Mouse (Mus musculus): Measurements from ENCODE around the gene Olfr504. TPM values are rescaled to one million over a fixed set of nuclear protein-coding genes. Genes with fewer than 3 reads are reported as not detected.
"Not testable (repeated sequence)": the region's sequence is repeated elsewhere in the genome, so short reads cannot be mapped to it uniquely, and the experiment has no call there.

Gene Olfr504
- polyA plus RNA-seq (2012; ENCODE audit: insufficient read depth, insufficient read length, low replicate concordance, missing spikeins) = not detected in 2 replicates

DNA sequence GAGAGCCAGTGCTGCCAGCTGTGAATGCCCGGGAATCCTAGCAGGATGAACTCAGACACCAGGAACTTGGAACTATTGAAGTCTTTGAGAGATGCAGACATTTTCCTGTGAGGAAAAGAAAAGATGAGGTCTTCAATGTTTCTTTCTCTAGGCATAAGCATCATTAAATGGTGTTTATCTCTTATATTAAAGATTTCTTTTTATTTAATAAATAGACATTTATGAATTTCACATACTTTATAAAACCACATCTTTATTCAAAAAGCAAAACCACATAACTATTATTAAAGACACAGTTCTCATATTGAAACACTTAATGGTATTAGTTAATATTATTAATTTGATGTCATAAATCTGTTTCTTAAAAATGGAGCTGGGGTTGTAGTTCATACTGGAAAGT is at the start of gene Olfr504:
Gene Olfr504, minus strand, starts transcription at position 101 of the 400 bp plus-strand sequence.
- Histone ChIP-seq H3K4me1 (ENCODE audit: control insufficient read depth, insufficient read depth, low read length) (no peaks in the 10 kb centered on the region), H3K27ac (ENCODE audit: insufficient read depth, low read depth, low read length) (no peak within 1 kb of the TSS), H3K4me3 (ENCODE audit: insufficient read depth, low read depth, low read length) (no peak within 1 kb of the TSS)
- 92% methylated on average over 1 of the region's 1 CpGs for WGBS
- no peak for TF ChIP-seq CTCF (IDR thresholded peaks at IDR 0.05; ENCODE audit: insufficient read depth, low read depth, low read length)
- no peak for TF ChIP-seq POLR2A (IDR thresholded peaks at IDR 0.05; ENCODE audit: insufficient read depth, low read depth, low read length)

DNA sequence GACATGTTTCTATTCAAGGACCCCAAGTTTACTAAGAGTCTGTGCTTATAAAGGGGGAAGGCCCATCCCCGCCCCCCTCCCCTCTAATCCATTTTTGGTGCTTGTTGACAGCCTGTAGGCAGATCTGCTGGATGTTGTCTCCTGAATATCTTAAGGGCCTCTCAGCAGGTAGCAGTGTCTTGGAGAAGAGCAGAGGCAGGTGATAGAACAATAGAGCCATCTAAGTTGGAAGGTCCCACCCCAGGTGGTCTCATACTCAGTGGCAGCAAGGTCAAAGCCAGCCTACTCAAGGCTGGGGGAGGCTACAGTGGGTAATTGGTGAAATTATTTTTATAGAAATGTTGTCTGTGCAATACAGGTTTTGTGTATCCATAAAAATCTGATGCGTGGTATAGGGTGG is 48.5 kb upstream of the Olfr504 start:
- TF ChIP-seq CTCF (IDR thresholded peaks at IDR 0.05; ENCODE audit: insufficient read depth, low read depth, low read length) (no peak), POLR2A (IDR thresholded peaks at IDR 0.05; ENCODE audit: insufficient read depth, low read depth, low read length) (no peak)
- H3K4me1 ChIP-seq (ENCODE audit: control insufficient read depth, insufficient read depth, low read length) = no peaks in the 10 kb centered on the region
- 88% methylated on average over 2 of the region's 2 CpGs for WGBS
- H3K4me3 ChIP-seq (ENCODE audit: insufficient read depth, low read depth, low read length) = no peak overlapping the region
- no peak overlapping the region for H3K27ac ChIP-seq (ENCODE audit: insufficient read depth, low read depth, low read length)

DNA sequence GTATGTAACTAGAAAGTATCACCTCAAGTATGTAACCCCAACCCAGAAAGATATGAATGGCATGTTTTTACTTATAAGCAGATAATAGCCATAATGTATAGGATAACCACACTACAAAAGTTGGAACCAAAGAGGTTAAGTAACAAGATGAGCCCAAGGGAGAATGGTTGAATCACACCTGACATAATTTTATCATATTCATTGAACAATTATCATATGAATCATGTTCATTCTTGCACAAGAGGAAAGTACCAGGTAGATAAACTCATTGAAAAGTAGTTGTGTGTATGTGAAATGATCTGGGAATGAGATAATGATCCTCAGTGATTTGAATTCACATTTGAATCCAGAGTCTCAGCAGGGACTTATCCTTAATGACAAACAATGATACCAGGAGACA is 44.9 kb upstream of the Olfr504 start, which contains the start of gene Olfr506:
Gene Olfr506, plus strand, starts transcription at position 301 of the 400 bp plus-strand sequence.
- no peak for TF ChIP-seq CTCF (IDR thresholded peaks at IDR 0.05; ENCODE audit: insufficient read depth, low read depth, low read length)
- no peak for TF ChIP-seq POLR2A (IDR thresholded peaks at IDR 0.05; ENCODE audit: insufficient read depth, low read depth, low read length)
- no peaks in the 10 kb centered on the region for H3K4me1 ChIP-seq (ENCODE audit: control insufficient read depth, insufficient read depth, low read length)
- no peak within 1 kb of the TSS for H3K27ac ChIP-seq (ENCODE audit: insufficient read depth, low read depth, low read length)
- no peak within 1 kb of the TSS for H3K4me3 ChIP-seq (ENCODE audit: insufficient read depth, low read depth, low read length)

DNA sequence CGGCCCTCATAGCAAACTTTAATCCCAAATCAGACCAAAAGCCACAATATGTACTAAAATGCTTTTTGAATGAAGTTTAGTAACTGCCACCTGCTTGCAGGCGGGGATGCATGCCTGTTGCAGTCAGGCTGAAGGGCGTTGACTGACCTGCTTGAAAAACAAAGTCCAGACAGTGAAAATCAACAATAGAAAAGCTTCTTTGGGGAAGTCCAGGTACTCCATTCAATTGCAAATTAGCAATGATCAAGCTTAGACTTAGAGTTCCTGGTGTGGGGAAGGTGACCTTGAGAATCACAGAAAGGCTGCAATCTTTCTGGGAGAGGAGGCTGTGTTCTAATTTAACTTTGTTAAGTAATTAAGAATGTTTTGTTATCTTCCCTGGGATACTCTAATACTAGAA is 36.3 kb upstream of the Olfr504 start:
- H3K4me3 ChIP-seq (ENCODE audit: insufficient read depth, low read depth, low read length); H3K4me1 ChIP-seq (ENCODE audit: control insufficient read depth, insufficient read depth, low read length); H3K27ac ChIP-seq (ENCODE audit: insufficient read depth, low read depth, low read length): not testable (repeated sequence)
- 80% methylated on average over 3 of the region's 3 CpGs for WGBS

DNA sequence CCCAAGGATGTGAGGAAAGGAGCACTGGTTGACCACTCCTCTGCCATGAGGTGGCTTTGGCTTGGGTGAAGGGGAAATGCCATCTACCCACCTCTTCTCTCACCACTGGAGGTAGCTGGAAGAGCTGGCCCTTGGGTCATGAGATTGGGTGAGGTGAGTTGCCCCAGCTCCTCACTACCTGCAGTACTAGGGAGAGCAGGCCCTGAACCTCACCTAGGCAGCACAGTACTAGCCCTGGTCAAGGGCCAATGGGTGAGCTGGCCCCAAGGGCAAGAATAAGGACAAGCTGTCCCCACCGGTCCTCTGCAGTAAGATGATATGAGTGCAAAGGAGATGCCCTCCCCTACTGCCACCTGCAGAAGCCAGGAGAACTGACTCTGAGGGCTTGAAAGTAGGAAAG is 24.2 kb upstream of the Olfr504 start:
- no peak for TF ChIP-seq POLR2A (IDR thresholded peaks at IDR 0.05; ENCODE audit: insufficient read depth, low read depth, low read length)
- Histone ChIP-seq H3K4me1 (ENCODE audit: control insufficient read depth, insufficient read depth, low read length) (no peaks in the 10 kb centered on the region), H3K4me3 (ENCODE audit: insufficient read depth, low read depth, low read length) (no peak overlapping the region), H3K27ac (ENCODE audit: insufficient read depth, low read depth, low read length) (no peak overlapping the region)
- 96% methylated on average over 1 of the region's 1 CpGs for WGBS

DNA sequence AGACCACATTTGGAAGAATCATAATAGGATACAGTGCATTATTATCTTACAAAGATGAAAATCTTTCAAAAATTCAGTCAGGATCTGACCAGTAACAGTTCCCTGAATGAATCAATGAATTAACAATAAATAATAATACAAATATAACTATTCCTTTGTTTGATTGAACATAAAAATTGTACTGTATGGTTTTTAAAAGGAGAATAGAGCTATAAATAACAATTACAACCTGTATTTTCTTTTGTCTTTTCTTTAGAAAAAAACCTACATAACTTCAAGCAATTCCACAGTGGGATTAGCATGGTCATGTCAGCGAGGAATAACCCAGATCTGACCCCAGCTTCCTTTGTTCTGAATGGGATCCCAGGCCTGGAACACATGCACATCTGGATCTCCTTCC is 21.4 kb downstream of the Olfr504 start, which contains the start of gene Olfr503:
Gene Olfr503, plus strand, starts transcription at position 301 of the 400 bp plus-strand sequence.
- H3K27ac ChIP-seq (ENCODE audit: insufficient read depth, low read depth, low read length); H3K4me1 ChIP-seq (ENCODE audit: control insufficient read depth, insufficient read depth, low read length); H3K4me3 ChIP-seq (ENCODE audit: insufficient read depth, low read depth, low read length): not testable (repeated sequence)
- WGBS = 44% methylated on average over 1 of the region's 1 CpGs

DNA sequence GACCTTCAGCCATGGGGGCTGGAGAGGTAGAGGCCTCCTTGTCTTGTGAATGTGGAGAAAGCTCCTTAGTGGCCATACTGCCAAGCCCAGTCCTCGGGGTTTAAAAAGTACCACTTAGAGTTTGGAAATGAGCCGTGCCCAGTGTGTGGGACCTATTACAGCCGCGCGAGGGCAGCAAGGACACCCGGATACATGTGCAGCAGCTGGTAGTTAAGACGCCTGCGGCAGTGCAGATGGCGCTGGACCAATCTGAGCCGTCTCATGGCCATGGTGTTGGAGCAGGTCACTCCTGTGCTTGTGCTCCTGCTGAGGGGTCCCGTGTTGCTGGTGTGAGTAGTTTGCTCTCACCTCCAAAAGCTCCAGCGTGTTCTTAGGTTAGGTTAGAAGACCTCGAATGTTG is 23.2 kb downstream of the Olfr504 start:
- no peaks in the 10 kb centered on the region for H3K4me1 ChIP-seq (ENCODE audit: control insufficient read depth, insufficient read depth, low read length)
- no peak overlapping the region for H3K4me3 ChIP-seq (ENCODE audit: insufficient read depth, low read depth, low read length)
- 86% methylated on average over 13 of the region's 13 CpGs for WGBS
- TF ChIP-seq POLR2A (IDR thresholded peaks at IDR 0.05; ENCODE audit: insufficient read depth, low read depth, low read length) (no peak), CTCF (IDR thresholded peaks at IDR 0.05; ENCODE audit: insufficient read depth, low read depth, low read length) (no peak)
- H3K27ac ChIP-seq (ENCODE audit: insufficient read depth, low read depth, low read length) = no peak overlapping the region

DNA sequence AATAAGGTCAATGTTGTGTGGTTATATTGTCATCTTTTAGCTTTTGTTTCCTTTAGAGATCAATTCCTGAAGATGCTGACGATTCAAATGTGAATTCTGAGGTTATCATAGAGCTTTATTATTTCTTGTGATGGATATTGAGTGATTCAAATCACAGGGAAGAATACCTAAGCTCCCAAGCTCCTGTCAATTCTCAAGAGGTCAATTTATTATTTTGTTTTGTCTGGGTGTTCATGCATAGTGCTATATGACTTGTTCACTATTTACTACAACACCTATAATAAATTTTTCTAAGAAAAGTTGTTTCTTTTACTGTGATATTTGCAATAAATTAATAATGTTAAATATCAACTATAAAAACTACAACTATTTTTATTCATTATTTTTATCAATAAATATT is 40.6 kb downstream of the Olfr504 start, which contains the start of gene Olfr502:
Gene Olfr502, minus strand, starts transcription at position 101 of the 400 bp plus-strand sequence.
- WGBS = 79% methylated on average over 1 of the region's 1 CpGs
- Histone ChIP-seq H3K27ac (ENCODE audit: insufficient read depth, low read depth, low read length) (no peak within 1 kb of the TSS), H3K4me1 (ENCODE audit: control insufficient read depth, insufficient read depth, low read length) (no peaks in the 10 kb centered on the region), H3K4me3 (ENCODE audit: insufficient read depth, low read depth, low read length) (no peak within 1 kb of the TSS)
- TF ChIP-seq POLR2A (IDR thresholded peaks at IDR 0.05; ENCODE audit: insufficient read depth, low read depth, low read length) (no peak), CTCF (IDR thresholded peaks at IDR 0.05; ENCODE audit: insufficient read depth, low read depth, low read length) (no peak)

Other genes starting within 250 kb of the Olfr504 start
- gene Olfr492, start 242.1 kb downstream of the Olfr504 start, polyA plus RNA-seq (2012; ENCODE audit: insufficient read depth, insufficient read length, low replicate concordance, missing spikeins) = not detected in 2 replicates
- gene Olfr493, start 218.8 kb downstream of the Olfr504 start, polyA plus RNA-seq (2012; ENCODE audit: insufficient read depth, insufficient read length, low replicate concordance, missing spikeins) = not detected in 2 replicates
- not detected in 2 replicates for gene Olfr494, start 200.5 kb downstream of the Olfr504 start, polyA plus RNA-seq (2012; ENCODE audit: insufficient read depth, insufficient read length, low replicate concordance, missing spikeins)
- not detected in 2 replicates for gene Olfr495, start 172.6 kb downstream of the Olfr504 start, polyA plus RNA-seq (2012; ENCODE audit: insufficient read depth, insufficient read length, low replicate concordance, missing spikeins)
- gene Olfr497, start 145.4 kb downstream of the Olfr504 start, polyA plus RNA-seq (2012; ENCODE audit: insufficient read depth, insufficient read length, low replicate concordance, missing spikeins) = not detected in 2 replicates
- gene Olfr498, start 100.5 kb downstream of the Olfr504 start, polyA plus RNA-seq (2012; ENCODE audit: insufficient read depth, insufficient read length, low replicate concordance, missing spikeins) = not detected in 2 replicates
- not detected in 2 replicates for gene Olfr502, start 40.7 kb downstream of the Olfr504 start, polyA plus RNA-seq (2012; ENCODE audit: insufficient read depth, insufficient read length, low replicate concordance, missing spikeins)
- not detected in 2 replicates for gene Olfr503, start 21.3 kb downstream of the Olfr504 start, polyA plus RNA-seq (2012; ENCODE audit: insufficient read depth, insufficient read length, low replicate concordance, missing spikeins)
- not detected in 2 replicates for gene Olfr506, start 45.0 kb upstream of the Olfr504 start, polyA plus RNA-seq (2012; ENCODE audit: insufficient read depth, insufficient read length, low replicate concordance, missing spikeins)
- gene Olfr507, start 56.0 kb upstream of the Olfr504 start, polyA plus RNA-seq (2012; ENCODE audit: insufficient read depth, insufficient read length, low replicate concordance, missing spikeins) = not detected in 2 replicates
- gene Olfr508, start 64.2 kb upstream of the Olfr504 start, polyA plus RNA-seq (2012; ENCODE audit: insufficient read depth, insufficient read length, low replicate concordance, missing spikeins) = not detected in 2 replicates
- gene Olfr509, start 86.1 kb upstream of the Olfr504 start, polyA plus RNA-seq (2012; ENCODE audit: insufficient read depth, insufficient read length, low replicate concordance, missing spikeins) = not detected in 2 replicates
- gene Olfr510, start 100.6 kb upstream of the Olfr504 start, polyA plus RNA-seq (2012; ENCODE audit: insufficient read depth, insufficient read length, low replicate concordance, missing spikeins) = not detected in 2 replicates
- not detected in 2 replicates for gene Olfr512, start 147.5 kb upstream of the Olfr504 start, polyA plus RNA-seq (2012; ENCODE audit: insufficient read depth, insufficient read length, low replicate concordance, missing spikeins)
- not detected in 2 replicates for gene Olfr513, start 185.2 kb upstream of the Olfr504 start, polyA plus RNA-seq (2012; ENCODE audit: insufficient read depth, insufficient read length, low replicate concordance, missing spikeins)